Mouse (Mus musculus): ENCODE measurements around the gene Mcm6. TPM values are rescaled to one million over a fixed set of nuclear protein-coding genes. Genes with fewer than 3 reads are reported as not detected.

The Mcm6 gene
- total RNA-seq, 2 experiments from 2014 or later: 5.4 to 5.6 TPM

Other genes starting within 250 kb of the Mcm6 start
- gene Ubxn4, start 115.7 kb downstream of the Mcm6 start, total RNA-seq (2021): 10 to 100 TPM; 45.8 to 48.0 TPM
- 1 to 10 TPM; 1.9 to 2.2 TPM for gene Lct, start 31.3 kb downstream of the Mcm6 start, total RNA-seq (2021)
- gene Dars, start 57.7 kb upstream of the Mcm6 start, total RNA-seq (2021): 10 to 100 TPM; 53.1 to 55.4 TPM
- 1 to 10 TPM; 1.6 to 2.4 TPM for gene Cxcr4, start 232.6 kb upstream of the Mcm6 start, total RNA-seq (2021)

Measured in left cerebral cortex, postnatal 25 days (tissue).